Mouse (Mus musculus) CH12.LX (cell line): ENCODE data around the gene Htra3. TPM values are rescaled to one million over a fixed set of nuclear protein-coding genes. Genes with fewer than 3 reads are reported as not detected.

Source experiments
- DNase-seq: peaks from one replicate; pipeline ENCODE4 v3.0.0-alpha.2; 2013; ENCODE audit errors: extremely low read depth
- H3K27ac ChIP-seq: 2 replicates; pipeline ENCODE4 v1.5.1; 2012; ENCODE audit warnings: low read depth, mild to moderate bottlenecking, control low read depth, moderate library complexity; ENCODE audit not compliant: insufficient read depth
- H3K27me3 ChIP-seq: replicated peaks from 2 replicates; pipeline ENCODE3; 2012; ENCODE audit warnings: inconsistent platforms
- H3K36me3 ChIP-seq, 2 experiments: replicated peaks in 1 of 2; 2 replicates each; pipeline versions ENCODE3 to v1.6.1; 2012; ENCODE audit warnings: inconsistent platforms in 1 of 2, low read length in 1 of 2, mild to moderate bottlenecking in 1 of 2, mixed read lengths in 1 of 2, moderate library complexity in 1 of 2; ENCODE audit not compliant: control insufficient read depth in 1 of 2, insufficient read depth in 1 of 2
- H3K4me1 ChIP-seq, 2 experiments: 2 replicates each; pipeline ENCODE4 v1.6.1; 2012; ENCODE audit warnings: inconsistent platforms in 1 of 2, moderate library complexity in 1 of 2; ENCODE audit not compliant: insufficient read depth in 2 of 2, control insufficient read depth in 1 of 2
- H3K4me2 ChIP-seq: 2 replicates; pipeline ENCODE4 v1.6.1; 2012; ENCODE audit warnings: low read depth, mild to moderate bottlenecking, control low read depth; ENCODE audit not compliant: poor library complexity, insufficient read depth, severe bottlenecking
- H3K4me3 ChIP-seq, 3 experiments: fragments of 150-350 bp in 1 of 3; sonication (generic) in 1 of 3; replicated peaks in 1 of 3; 2 replicates each; pipeline versions ENCODE3 to v1.5.1; 2011 to 2012; ENCODE audit warnings: low read depth in 2 of 3, low read length in 2 of 3, mild to moderate bottlenecking in 2 of 3, moderate library complexity in 2 of 3, control low read depth in 1 of 3, improper control_type of control experiment in 1 of 3, inconsistent platforms in 1 of 3, mixed read lengths in 1 of 3; ENCODE audit not compliant: poor library complexity in 1 of 3
- H3K79me2 ChIP-seq: replicated peaks from 2 replicates; pipeline ENCODE4 v1.6.1; 2012; ENCODE audit warnings: mild to moderate bottlenecking, moderate library complexity; ENCODE audit not compliant: control insufficient read depth, poor library complexity, insufficient read depth, severe bottlenecking; ENCODE audit errors: extremely low read depth
- H3K9ac ChIP-seq: 2 replicates; pipeline ENCODE4 v1.6.1; 2012; ENCODE audit warnings: low read depth, mild to moderate bottlenecking, control low read depth, moderate library complexity; ENCODE audit not compliant: insufficient read depth
- H3K9me3 ChIP-seq: replicated peaks from 2 replicates; pipeline ENCODE3; 2012; ENCODE audit warnings: low read length, inconsistent platforms, mixed read lengths
- CTCF ChIP-seq, 2 experiments: IDR thresholded peaks in 1 of 2; conservative IDR thresholded peaks in 1 of 2; 2 replicates each; pipeline ENCODE4 v1.5.1; 2011 to 2012; ENCODE audit warnings: low read depth in 2 of 2, low read length in 2 of 2, improper control_type of control experiment in 1 of 2, inconsistent platforms in 1 of 2, mild to moderate bottlenecking in 1 of 2, moderate library complexity in 1 of 2
- E2F4 ChIP-seq: IDR thresholded peaks from 2 replicates; pipeline ENCODE4 v1.6.1; 2011; ENCODE audit warnings: low read depth, low read length, improper control_type of control experiment; ENCODE audit not compliant: insufficient replicate concordance
- ELF1 ChIP-seq: IDR thresholded peaks from 2 replicates; pipeline ENCODE4 v1.6.1; 2014; ENCODE audit warnings: low read depth, mild to moderate bottlenecking, inconsistent platforms, low read length, improper control_type of control experiment
- EP300 ChIP-seq: IDR thresholded peaks from 2 replicates; pipeline ENCODE4 v1.6.1; 2011; ENCODE audit warnings: low read length, improper control_type of control experiment
- JUND ChIP-seq: conservative IDR thresholded peaks from 2 replicates; pipeline ENCODE4 v1.6.1; 2011; ENCODE audit warnings: low read depth, low read length, improper control_type of control experiment
- KAT2A ChIP-seq: IDR thresholded peaks from 2 replicates; pipeline ENCODE4 v1.6.1; 2012; ENCODE audit warnings: low read length, improper control_type of control experiment, inconsistent platforms; ENCODE audit not compliant: insufficient replicate concordance
- MAX ChIP-seq: IDR thresholded peaks from 2 replicates; pipeline ENCODE4 v1.6.1; 2011; ENCODE audit warnings: low read length, improper control_type of control experiment
- MXI1 ChIP-seq: IDR thresholded peaks from 2 replicates; pipeline ENCODE4 v1.6.1; 2011; ENCODE audit warnings: mild to moderate bottlenecking, low read depth, low read length, improper control_type of control experiment
- NELFE ChIP-seq: IDR thresholded peaks from 2 replicates; pipeline ENCODE4 v1.6.1; 2011; ENCODE audit warnings: low read depth, low read length, improper control_type of control experiment
- RAD21 ChIP-seq: IDR thresholded peaks from 2 replicates; pipeline ENCODE4 v1.6.1; 2011; ENCODE audit warnings: low read depth, mild to moderate bottlenecking, low read length, improper control_type of control experiment, moderate library complexity
- RCOR1 ChIP-seq: conservative IDR thresholded peaks from 2 replicates; pipeline ENCODE4 v1.6.1; 2012; ENCODE audit warnings: low read depth, mild to moderate bottlenecking, inconsistent platforms, low read length, improper control_type of control experiment
- SIN3A ChIP-seq: IDR thresholded peaks from 2 replicates; pipeline ENCODE4 v1.6.1; 2012; ENCODE audit warnings: low read length, improper control_type of control experiment, inconsistent platforms
- SMC3 ChIP-seq: IDR thresholded peaks from 2 replicates; pipeline ENCODE4 v1.6.1; 2011; ENCODE audit warnings: low read depth, low read length, improper control_type of control experiment
- TBP ChIP-seq: conservative IDR thresholded peaks from 2 replicates; pipeline ENCODE4 v1.6.1; 2011; ENCODE audit warnings: low read depth, low read length, improper control_type of control experiment
- TCF12 ChIP-seq: IDR thresholded peaks from 2 replicates; pipeline ENCODE4 v1.6.1; 2014; ENCODE audit warnings: low read depth, mild to moderate bottlenecking, inconsistent platforms, low read length, improper control_type of control experiment
- UBTF ChIP-seq: IDR thresholded peaks from 2 replicates; pipeline ENCODE4 v1.6.1; 2012; ENCODE audit warnings: low read depth, mild to moderate bottlenecking, inconsistent platforms, low read length, improper control_type of control experiment, moderate library complexity
- USF1 ChIP-seq: IDR thresholded peaks from 2 replicates; pipeline ENCODE4 v1.6.1; 2014; ENCODE audit warnings: low read depth, mild to moderate bottlenecking, inconsistent platforms, low read length, improper control_type of control experiment
- ZC3H11A ChIP-seq: IDR thresholded peaks from 2 replicates; pipeline ENCODE4 v1.6.1; 2012; ENCODE audit warnings: low read depth, mild to moderate bottlenecking, inconsistent platforms, low read length, improper control_type of control experiment
- ZKSCAN1 ChIP-seq: IDR thresholded peaks from 2 replicates; pipeline ENCODE4 v1.6.1; 2012; ENCODE audit warnings: low read depth, inconsistent platforms, low read length, improper control_type of control experiment, borderline replicate concordance
- ZMIZ1 ChIP-seq: IDR thresholded peaks from 2 replicates; pipeline ENCODE4 v1.6.1; 2012; ENCODE audit warnings: low read depth, mild to moderate bottlenecking, inconsistent platforms, low read length, improper control_type of control experiment
- dilution Hi-C: fragments of 300-500 bp; cut with MboI; formaldehyde crosslinking; loops from 2 replicates; pipeline ENCODE4 v1.14.3; 2020; ENCODE audit warnings: low sequenced_read_pairs; ENCODE audit not compliant: extremely low pct_unique_long_range_greater_than_20kb, extremely low pct_ligation_motif_present
- in situ Hi-C: fragments of 300-500 bp; cut with MboI; formaldehyde crosslinking; loops from 3 replicates; pipeline ENCODE4 v1.14.3; 2019; ENCODE audit warnings: low sequenced_read_pairs, low pct_ligation_motif_present, low pct_unique_long_range_greater_than_20kb, mixed read lengths
- polyA plus RNA-seq: library from polyadenylated mRNA; unstranded; fragments of >175 nt; gene quantifications from 2 replicates; pipeline ENCODE4 v1.2.1, GENCODE M21; 2012; ENCODE audit warnings: low read depth; ENCODE audit not compliant: insufficient read length
- total RNA-seq, 2 experiments: library from RNA; depleted of rRNA; stranded (reverse); fragments of 300-350 nt in 1 of 2; fragments of >200 nt in 1 of 2; gene quantifications; 2 replicates each; pipeline ENCODE4 v1.2.3; 2012 to 2014

The Htra3 gene
- total and polyA plus RNA-seq, 3 experiments, result not detected

GRCm38 (mm10) chr5:35702582-35703140, 23.1 kb upstream of the Htra3 start:
- H3K27ac ChIP-seq, result no peak overlapping the region
- dilution Hi-C loops (no loop called here), in situ Hi-C loops (no loop called here)
- DNase-seq, result no peak
- H3K9me3 ChIP-seq, result no peaks in the 10 kb centered on the region
- no peaks in the 10 kb centered on the region for H3K27me3 ChIP-seq
- TF ChIP-seq JUND, result no peak
- no peak for TF ChIP-seq USF1
- no peak for TF ChIP-seq E2F4
- no peak for TF ChIP-seq ZMIZ1
- H3K4me3 ChIP-seq, result no peak overlapping the region
- H3K9ac ChIP-seq, result no peak overlapping the region
- peaks cover 0 to 43% of the 10 kb centered on the region in 2 experiments for H3K36me3 ChIP-seq
- peaks cover 2 to 13% of the 10 kb centered on the region in 2 experiments; a peak in 3 of 4 replicates for H3K4me1 ChIP-seq
- no peaks in the 10 kb centered on the region for H3K79me2 ChIP-seq
- H3K4me2 ChIP-seq, result no peak overlapping the region

GRCm38 (mm10) chr5:35701042-35701441, 21.5 kb upstream of the Htra3 start:
- H3K4me1 ChIP-seq, result peaks cover 2 to 13% of the 10 kb centered on the region in 2 experiments; a peak in 3 of 4 replicates
- TF ChIP-seq RCOR1 (no peak), KAT2A (no peak), ELF1 (no peak), UBTF (no peak), SMC3 (peak; percentile 89), MXI1 (no peak), MAX (no peak), EP300 (no peak), TCF12 (no peak), ZC3H11A (peak; percentile 18; the same call in 1 of the 2 replicates), RAD21 (peak; percentile 83), JUND (no peak), ZKSCAN1 (no peak), CTCF (conservative IDR thresholded peaks at IDR 0.05 in 1 of 2, IDR thresholded peaks at IDR 0.05 in 1 of 2; ENCODE audit: low read depth in 2 of 2, low read length in 2 of 2) (peak; percentile 83 to 90), TBP (no peak), SIN3A (no peak), NELFE (no peak)
- TF ChIP-seq, all 38 proteins: peak for 4
- Histone ChIP-seq H3K9ac (no peak overlapping the region), H3K27ac (no peak overlapping the region), H3K9me3 (no peaks in the 10 kb centered on the region), H3K4me2 (no peak overlapping the region), H3K27me3 (no peaks in the 10 kb centered on the region), H3K79me2 (no peaks in the 10 kb centered on the region), H3K4me3 (no peak overlapping the region), H3K36me3 (peaks cover 0 to 40% of the 10 kb centered on the region in 2 experiments)
- in situ Hi-C loops, result no loop called here
- dilution Hi-C loops, result no loop called here
- DNase-seq, result peak; percentile 67
